Mouse (Mus musculus): ENCODE results near the gene Tjp1. TPM values are rescaled to one million over a fixed set of nuclear protein-coding genes. Genes with fewer than 3 reads are reported as not detected.

Tjp1 gene
- total RNA-seq (2021) = 100 to 1,000 TPM; 126 to 133 TPM
- long read RNA-seq, experiment 1, full-length matches to known transcripts = 1 of 5 reads
- long read RNA-seq, experiment 1, partial matches to known transcripts = 3 of 5 reads
- long read RNA-seq, experiment 1, other reads (novel, unspliced or antisense) = 1 of 5 reads
- long read RNA-seq, experiment 2, partial matches to known transcripts = 4 of 7 reads
- long read RNA-seq, experiment 2, other reads (novel, unspliced or antisense) = 3 of 7 reads

- intact Hi-C loops (cut with DNase I) = loop anchor here (10.0 kb wide), 1 partner anchor 107 kb away; no protein-coding TSS in a partner anchor
- peak; percentile 3 to 8 for DNase-seq
These were observed at the start of gene Tjp1 for GRCm38 (mm10) chr7:65527071-65528007. Gene Tjp1, minus strand, starts transcription at chr7:65527781.

- DNase-seq = no peak
These were observed 49.5 kb upstream of the Tjp1 start for GRCm38 (mm10) chr7:65577118-65577517.

GRCm38 (mm10) chr7:65572731-65573130, 45.1 kb upstream of the Tjp1 start:
- intact Hi-C loops (cut with DNase I) = no loop called here
- no peak for DNase-seq

More at GRCm38 (mm10) chr7:65577118-65577517, 49.5 kb upstream of the Tjp1 start:
- intact Hi-C loops (cut with DNase I) = no loop called here

- intact Hi-C loops (cut with DNase I) = no loop called here
- peak in 1 of 2 experiments; percentile 4 for DNase-seq
These were observed 43.1 kb upstream of the Tjp1 start for GRCm38 (mm10) chr7:65570691-65571090.

GRCm38 (mm10) chr7:65555996-65556395, 28.4 kb upstream of the Tjp1 start:
- intact Hi-C loops (cut with DNase I) = no loop called here
- DNase-seq = no peak

GRCm38 (mm10) chr7:65545741-65546140, 18.2 kb upstream of the Tjp1 start:
- no peak for DNase-seq
- intact Hi-C loops (cut with DNase I) = no loop called here

GRCm38 (mm10) chr7:65532689-65533088, 5.1 kb upstream of the Tjp1 start:
- no peak for DNase-seq
- intact Hi-C loops (cut with DNase I) = no loop called here

- no peak for DNase-seq
- intact Hi-C loops (cut with DNase I) = loop anchor here (10.0 kb wide), 1 partner anchor 112 kb away; no protein-coding TSS in a partner anchor
These were observed 4.5 kb downstream of the Tjp1 start for GRCm38 (mm10) chr7:65523116-65523515.

- no peak for DNase-seq
- intact Hi-C loops (cut with DNase I) = loop anchor here (10.0 kb wide), 1 partner anchor 112 kb away; no protein-coding TSS in a partner anchor
These were observed 5.1 kb downstream of the Tjp1 start for GRCm38 (mm10) chr7:65522490-65522889.

- intact Hi-C loops (cut with DNase I) = loop anchor here (1.0 to 10.0 kb wide), 2 partner anchors 114 to 201 kb away; no protein-coding TSS in a partner anchor
- no peak for DNase-seq
These were observed 7.0 kb downstream of the Tjp1 start for GRCm38 (mm10) chr7:65520622-65521021.

GRCm38 (mm10) chr7:65519788-65520563, 7.6 kb downstream of the Tjp1 start:
- intact Hi-C loops (cut with DNase I) = loop anchor here (1.0 to 10.0 kb wide), 2 partner anchors 115 to 201 kb away; no protein-coding TSS in a partner anchor

GRCm38 (mm10) chr7:65516903-65517302, 10.7 kb downstream of the Tjp1 start:
- intact Hi-C loops (cut with DNase I) = no loop called here

More at GRCm38 (mm10) chr7:65519788-65520563, 7.6 kb downstream of the Tjp1 start:
- peak; percentile 71 to 84 for DNase-seq

GRCm38 (mm10) chr7:65513451-65514179, 14.0 kb downstream of the Tjp1 start:
- no peak for DNase-seq
- intact Hi-C loops (cut with DNase I) = no loop called here

More at GRCm38 (mm10) chr7:65516903-65517302, 10.7 kb downstream of the Tjp1 start:
- DNase-seq = no peak

GRCm38 (mm10) chr7:65509357-65509756, 18.2 kb downstream of the Tjp1 start:
- peak; percentile 32 to 44 for DNase-seq
- intact Hi-C loops (cut with DNase I) = no loop called here

GRCm38 (mm10) chr7:65507341-65507740, 20.2 kb downstream of the Tjp1 start:
- DNase-seq = no peak
- intact Hi-C loops (cut with DNase I) = no loop called here

- intact Hi-C loops (cut with DNase I) = no loop called here
- no peak for DNase-seq
These were observed 24.9 kb downstream of the Tjp1 start for GRCm38 (mm10) chr7:65502486-65503322.

GRCm38 (mm10) chr7:65500746-65501145, 26.8 kb downstream of the Tjp1 start:
- intact Hi-C loops (cut with DNase I) = no loop called here
- no peak for DNase-seq

GRCm38 (mm10) chr7:65497733-65498583, 29.6 kb downstream of the Tjp1 start:
- DNase-seq = peak; percentile 84 to 90
- intact Hi-C loops (cut with DNase I) = loop anchor here (1.0 to 10.0 kb wide), 2 partner anchors 83 to 181 kb away; no protein-coding TSS in a partner anchor

All from heart, postnatal 14 days (tissue).